Mouse (Mus musculus) cortical plate, adult 2 months (tissue): ENCODE results near the gene Pias4.

Experiments used
- CTCF ChIP-seq: fragments of 200-500 bp; IDR thresholded peaks from 2 replicates; pipeline ENCODE4 v1.5.1; 2011; ENCODE audit warnings: mild to moderate bottlenecking, control low read depth, low read length; ENCODE audit not compliant: insufficient read depth; ENCODE audit errors: extremely low read depth
- POLR2A ChIP-seq: fragments of 200-500 bp; IDR thresholded peaks from 2 replicates; pipeline ENCODE4 v1.6.1; 2011; ENCODE audit warnings: mild to moderate bottlenecking, low read length, control low read depth; ENCODE audit not compliant: insufficient read depth; ENCODE audit errors: extremely low read depth

DNA sequence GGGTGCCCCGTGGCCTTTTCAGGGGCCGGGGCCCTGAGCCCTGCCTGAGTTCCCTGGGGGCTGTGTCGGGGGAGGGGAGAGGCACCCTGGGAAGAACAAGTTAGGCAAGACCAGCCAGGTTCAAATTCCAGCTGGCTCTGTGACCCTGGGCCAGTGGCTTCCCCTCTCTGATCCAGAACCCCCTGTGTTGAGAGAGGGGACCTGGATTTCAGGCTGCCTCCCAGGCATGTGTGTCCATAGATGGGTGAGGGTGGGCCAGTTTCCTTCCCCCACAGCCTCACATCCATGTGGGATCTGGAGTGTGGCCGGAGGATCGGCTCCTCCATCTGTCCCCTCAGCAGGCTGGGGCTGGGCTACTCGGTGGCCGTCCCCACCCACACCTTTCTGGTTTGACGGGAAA lies 27.7 kb downstream of the Pias4 start:
- TF ChIP-seq POLR2A = no peak
- no peak for TF ChIP-seq CTCF
